Mouse (Mus musculus): ENCODE results near the gene Cd28. TPM values are rescaled to one million over a fixed set of nuclear protein-coding genes. Genes with fewer than 3 reads are reported as not detected.
A peak's percentile ranks its signal among the peaks of the same experiment; 100 is the strongest.

Cd28 gene
- total and polyA plus RNA-seq, 2 experiments from 2014 or later = 0.11 to 0.48 TPM

DNA sequence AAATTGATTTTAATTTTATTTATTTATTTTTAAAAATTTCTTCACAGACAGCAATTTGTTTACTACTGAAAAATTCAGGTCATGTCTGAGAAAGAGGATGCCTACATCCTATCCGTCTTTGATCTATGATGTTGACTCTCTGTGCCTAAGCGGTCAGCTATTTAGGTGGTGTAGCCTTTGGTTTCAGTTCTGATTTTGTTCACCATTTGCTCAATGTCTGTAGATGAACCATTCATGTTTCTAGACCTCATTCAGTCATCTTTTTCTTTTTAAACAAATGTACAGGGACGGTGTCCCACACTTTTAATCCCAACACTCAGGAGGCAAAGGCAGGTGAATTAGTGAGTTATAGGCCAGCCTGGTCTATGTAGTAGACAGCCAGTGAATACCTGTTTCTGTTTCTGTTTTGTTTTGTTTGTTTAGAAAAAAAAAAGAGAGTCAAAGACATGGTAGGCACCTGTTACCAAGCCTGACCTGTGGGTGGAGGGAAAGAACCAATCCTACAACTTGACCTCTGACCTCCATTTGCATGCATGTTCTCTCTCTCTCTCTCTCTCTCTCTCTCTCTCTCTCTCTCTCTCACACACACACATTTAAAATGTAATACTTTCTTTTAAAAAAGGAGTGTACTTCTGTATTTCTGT lies 45.0 kb downstream of the Cd28 start:
- H3K27ac ChIP-seq (ENCODE audit: low read depth) = no peak overlapping the region
- no peak overlapping the region for H3K4me3 ChIP-seq (ENCODE audit: low read depth, low read length)
- 0 out of 2 replicates have a peak, but pooled peaks cover 3% of the 10 kb centered on the region for H3K4me1 ChIP-seq (ENCODE audit: control insufficient read depth, insufficient read depth)
- no peak overlapping the region for H3K9ac ChIP-seq (replicated peaks; ENCODE audit: low read depth, low read length)
- no peaks in the 10 kb centered on the region for H3K27me3 ChIP-seq (ENCODE audit: control insufficient read depth, insufficient read depth, low read length)
- TF ChIP-seq EP300 (IDR thresholded peaks at IDR 0.05; ENCODE audit: low read depth) (no peak), CTCF (IDR thresholded peaks at IDR 0.05; ENCODE audit: low read depth) (no peak)
- WGBS = 96% methylated on average over 3 of the region's 3 CpGs
- no peak overlapping the region for H3K4me2 ChIP-seq (ENCODE audit: low read depth, low read length)
- DNase-seq (ENCODE audit: low spot score) = no peak
- no peaks in the 10 kb centered on the region for H3K36me3 ChIP-seq (replicated peaks; ENCODE audit: control insufficient read depth, insufficient read depth, low read length)
- H3K9me3 ChIP-seq (replicated peaks; ENCODE audit: control insufficient read depth, low read length) = no peaks in the 10 kb centered on the region
- ATAC-seq (ENCODE audit: insufficient read depth, low read depth) = no peak

DNA sequence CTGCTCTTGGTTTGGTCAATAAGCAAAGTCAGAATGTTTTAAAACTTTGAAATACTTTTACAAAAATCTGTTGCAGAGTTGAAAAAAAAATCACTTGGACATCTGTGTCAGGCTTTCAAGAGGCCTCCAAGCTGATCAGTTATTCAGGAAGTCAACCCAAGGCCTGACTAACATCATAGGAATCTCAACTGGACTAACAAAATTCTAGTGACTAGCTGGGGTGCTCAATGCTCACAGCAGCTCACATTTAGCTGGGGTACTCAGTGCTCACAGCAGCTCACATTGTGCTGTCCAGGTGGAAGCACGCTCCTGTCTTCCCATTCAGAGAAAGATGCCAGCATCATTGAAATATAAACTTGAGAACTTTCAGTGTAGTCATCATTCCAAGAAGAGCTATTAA lies 45.9 kb downstream of the Cd28 start:
- 86% methylated on average over 1 of the region's 1 CpGs for WGBS
- Histone ChIP-seq H3K9ac (replicated peaks; ENCODE audit: low read depth, low read length) (no peak overlapping the region), H3K27me3 (ENCODE audit: control insufficient read depth, insufficient read depth, low read length) (no peaks in the 10 kb centered on the region), H3K4me1 (ENCODE audit: control insufficient read depth, insufficient read depth) (0 out of 2 replicates have a peak, but pooled peaks cover 3% of the 10 kb centered on the region), H3K4me2 (ENCODE audit: low read depth, low read length) (no peak overlapping the region), H3K4me3 (ENCODE audit: low read depth, low read length) (no peak overlapping the region), H3K36me3 (replicated peaks; ENCODE audit: control insufficient read depth, insufficient read depth, low read length) (no peaks in the 10 kb centered on the region), H3K9me3 (replicated peaks; ENCODE audit: control insufficient read depth, low read length) (no peaks in the 10 kb centered on the region), H3K27ac (ENCODE audit: low read depth) (no peak overlapping the region)
- DNase-seq (ENCODE audit: low spot score) (no peak), ATAC-seq (ENCODE audit: insufficient read depth, low read depth) (no peak)
- TF ChIP-seq EP300 (IDR thresholded peaks at IDR 0.05; ENCODE audit: low read depth) = no peak
- no peak for TF ChIP-seq CTCF (IDR thresholded peaks at IDR 0.05; ENCODE audit: low read depth)

DNA sequence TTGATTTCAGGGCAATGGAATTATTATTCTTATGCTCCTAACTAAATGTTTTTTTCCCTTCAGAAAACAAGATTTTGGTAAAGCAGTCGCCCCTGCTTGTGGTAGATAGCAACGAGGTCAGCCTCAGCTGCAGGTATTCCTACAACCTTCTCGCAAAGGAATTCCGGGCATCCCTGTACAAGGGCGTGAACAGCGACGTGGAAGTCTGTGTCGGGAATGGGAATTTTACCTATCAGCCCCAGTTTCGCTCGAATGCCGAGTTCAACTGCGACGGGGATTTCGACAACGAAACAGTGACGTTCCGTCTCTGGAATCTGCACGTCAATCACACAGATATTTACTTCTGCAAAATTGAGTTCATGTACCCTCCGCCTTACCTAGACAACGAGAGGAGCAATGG lies 46.3 kb downstream of the Cd28 start:
- no peaks in the 10 kb centered on the region for H3K27me3 ChIP-seq (ENCODE audit: control insufficient read depth, insufficient read depth, low read length)
- H3K4me3 ChIP-seq (ENCODE audit: low read depth, low read length) = no peak overlapping the region
- TF ChIP-seq CTCF (IDR thresholded peaks at IDR 0.05; ENCODE audit: low read depth) = no peak
- TF ChIP-seq EP300 (IDR thresholded peaks at IDR 0.05; ENCODE audit: low read depth) = no peak
- 0 out of 2 replicates have a peak overlapping the region, but pooled peaks have one; percentile 2 for H3K4me2 ChIP-seq (ENCODE audit: low read depth, low read length)
- H3K9me3 ChIP-seq (replicated peaks; ENCODE audit: control insufficient read depth, low read length) = no peaks in the 10 kb centered on the region
- H3K27ac ChIP-seq (ENCODE audit: low read depth) = no peak overlapping the region
- 0 out of 2 replicates have a peak, but pooled peaks cover 3% of the 10 kb centered on the region for H3K4me1 ChIP-seq (ENCODE audit: control insufficient read depth, insufficient read depth)
- DNase-seq (ENCODE audit: low spot score) = no peak
- ATAC-seq (ENCODE audit: insufficient read depth, low read depth) = no peak
- H3K9ac ChIP-seq (replicated peaks; ENCODE audit: low read depth, low read length) = no peak overlapping the region
- no peaks in the 10 kb centered on the region for H3K36me3 ChIP-seq (replicated peaks; ENCODE audit: control insufficient read depth, insufficient read depth, low read length)
- 65% methylated on average over 20 of the region's 20 CpGs for WGBS

DNA sequence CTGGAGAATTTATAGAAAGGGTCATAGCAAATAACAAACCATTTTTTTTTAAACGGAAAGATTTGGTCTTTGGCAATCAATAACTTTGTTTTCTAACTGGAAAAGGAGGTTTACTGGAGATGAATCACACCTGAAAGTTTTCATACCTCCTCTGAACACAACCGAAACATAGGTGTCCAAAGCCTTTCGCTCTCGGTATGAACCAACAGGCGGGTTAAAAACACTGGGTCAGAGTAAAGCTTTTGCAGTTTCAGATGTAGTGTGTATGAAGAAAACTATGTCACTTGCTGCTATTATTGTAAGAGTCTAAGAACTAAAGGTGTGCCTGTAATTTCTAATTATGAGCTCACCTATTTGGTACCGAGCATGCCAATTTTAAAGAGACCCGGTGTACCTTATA lies 55.2 kb downstream of the Cd28 start:
- ATAC-seq (ENCODE audit: insufficient read depth, low read depth) = no peak
- no peaks in the 10 kb centered on the region for H3K27me3 ChIP-seq (ENCODE audit: control insufficient read depth, insufficient read depth, low read length)
- DNase-seq (ENCODE audit: low spot score) = no peak
- H3K36me3 ChIP-seq (replicated peaks; ENCODE audit: control insufficient read depth, insufficient read depth, low read length) = no peaks in the 10 kb centered on the region
- no peak overlapping the region for H3K9ac ChIP-seq (replicated peaks; ENCODE audit: low read depth, low read length)
- H3K27ac ChIP-seq (ENCODE audit: low read depth) = no peak overlapping the region
- 92% methylated on average over 7 of the region's 7 CpGs for whole genome bisulfite sequencing
- no peaks in the 10 kb centered on the region for H3K9me3 ChIP-seq (replicated peaks; ENCODE audit: control insufficient read depth, low read length)
- H3K4me1 ChIP-seq (ENCODE audit: control insufficient read depth, insufficient read depth) = no peaks in the 10 kb centered on the region
- no peak for TF ChIP-seq EP300 (IDR thresholded peaks at IDR 0.05; ENCODE audit: low read depth)
- TF ChIP-seq CTCF (IDR thresholded peaks at IDR 0.05; ENCODE audit: low read depth) = no peak
- no peak overlapping the region for H3K4me3 ChIP-seq (ENCODE audit: low read depth, low read length)
- no peak overlapping the region for H3K4me2 ChIP-seq (ENCODE audit: low read depth, low read length)

DNA sequence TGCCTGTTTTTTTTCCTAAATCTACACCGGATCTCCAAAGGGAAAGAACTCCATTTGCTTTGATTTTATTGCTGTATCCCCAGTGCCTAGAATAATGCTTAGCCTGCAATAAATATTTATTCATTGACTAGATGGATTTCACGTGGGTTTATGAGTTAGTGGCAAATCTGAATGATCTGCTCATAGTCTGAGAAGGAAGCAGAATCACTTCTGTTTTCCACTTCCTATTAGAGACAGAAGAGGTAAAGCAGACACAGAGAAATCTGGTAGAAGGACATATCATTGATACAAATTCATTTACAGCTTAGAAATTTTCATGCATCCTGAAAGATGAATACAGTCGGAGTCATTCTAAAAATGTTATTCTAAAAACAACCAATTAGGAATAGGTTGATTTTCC lies 56.6 kb downstream of the Cd28 start:
- TF ChIP-seq EP300 (IDR thresholded peaks at IDR 0.05; ENCODE audit: low read depth) (no peak), CTCF (IDR thresholded peaks at IDR 0.05; ENCODE audit: low read depth) (no peak)
- H3K4me1 ChIP-seq (ENCODE audit: control insufficient read depth, insufficient read depth) = no peaks in the 10 kb centered on the region
- no peak overlapping the region for H3K4me2 ChIP-seq (ENCODE audit: low read depth, low read length)
- no peak overlapping the region for H3K9ac ChIP-seq (replicated peaks; ENCODE audit: low read depth, low read length)
- H3K27ac ChIP-seq (ENCODE audit: low read depth) = no peak overlapping the region
- 81% methylated on average over 3 of the region's 3 CpGs for whole genome bisulfite sequencing
- DNase-seq (ENCODE audit: low spot score) (no peak), ATAC-seq (ENCODE audit: insufficient read depth, low read depth) (no peak)
- no peaks in the 10 kb centered on the region for H3K9me3 ChIP-seq (replicated peaks; ENCODE audit: control insufficient read depth, low read length)
- H3K27me3 ChIP-seq (ENCODE audit: control insufficient read depth, insufficient read depth, low read length) = no peaks in the 10 kb centered on the region
- no peak overlapping the region for H3K4me3 ChIP-seq (ENCODE audit: low read depth, low read length)
- no peaks in the 10 kb centered on the region for H3K36me3 ChIP-seq (replicated peaks; ENCODE audit: control insufficient read depth, insufficient read depth, low read length)

DNA sequence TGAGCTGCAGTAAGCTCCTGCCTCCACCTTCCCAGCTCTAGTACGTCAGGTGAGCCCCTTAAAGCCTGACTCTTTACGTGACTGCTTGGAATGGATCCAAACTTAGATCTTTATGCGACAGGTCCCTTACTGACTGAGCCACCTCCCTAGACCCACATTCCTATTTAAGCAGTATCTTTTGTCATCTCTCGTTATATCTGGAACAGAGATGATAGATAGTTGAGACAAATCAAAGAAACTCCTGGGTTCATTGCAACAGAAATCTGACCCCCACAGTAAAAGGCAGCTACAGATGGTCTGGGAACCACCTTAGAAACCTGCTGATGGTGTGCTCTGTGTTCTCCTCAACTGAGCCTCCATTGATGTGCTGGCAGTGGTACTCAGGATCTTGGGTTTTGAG lies 59.6 kb downstream of the Cd28 start:
- no peak overlapping the region for H3K27ac ChIP-seq (ENCODE audit: low read depth)
- no peak for ATAC-seq (ENCODE audit: insufficient read depth, low read depth)
- no peaks in the 10 kb centered on the region for H3K36me3 ChIP-seq (replicated peaks; ENCODE audit: control insufficient read depth, insufficient read depth, low read length)
- TF ChIP-seq CTCF (IDR thresholded peaks at IDR 0.05; ENCODE audit: low read depth) (no peak), EP300 (IDR thresholded peaks at IDR 0.05; ENCODE audit: low read depth) (no peak)
- DNase-seq (ENCODE audit: low spot score) = no peak
- H3K9me3 ChIP-seq (replicated peaks; ENCODE audit: control insufficient read depth, low read length) = no peaks in the 10 kb centered on the region
- WGBS = 82% methylated on average over 4 of the region's 4 CpGs
- H3K4me2 ChIP-seq (ENCODE audit: low read depth, low read length) = no peak overlapping the region
- peaks cover 7% of the 10 kb centered on the region for H3K4me1 ChIP-seq (ENCODE audit: control insufficient read depth, insufficient read depth)
- no peak overlapping the region for H3K4me3 ChIP-seq (ENCODE audit: low read depth, low read length)
- no peaks in the 10 kb centered on the region for H3K27me3 ChIP-seq (ENCODE audit: control insufficient read depth, insufficient read depth, low read length)
- H3K9ac ChIP-seq (replicated peaks; ENCODE audit: low read depth, low read length) = no peak overlapping the region

Measured in heart, postnatal 0 days (tissue).